Mouse (Mus musculus) lung, postnatal 0 days (tissue): ENCODE data around the gene Wdr66. TPM values are rescaled to one million over a fixed set of nuclear protein-coding genes. Genes with fewer than 3 reads are reported as not detected.

Source experiments
- ATAC-seq: fragments of 200-750 bp; cut with Nextera tagmentation; 2 replicates; pipeline ENCODE4 v1.8.0; 2017; ENCODE audit warnings: moderate library complexity
- DNase-seq: peaks from one replicate; pipeline ENCODE4 v3.0.0-alpha.2; 2016; ENCODE audit warnings: low spot score
- H3K27ac ChIP-seq: fragments of 300-500 bp; sonication (generic); 2 replicates; pipeline ENCODE4 v1.5.1; 2014; ENCODE audit warnings: antibody characterized with exemption, mild to moderate bottlenecking, low read length, mixed read lengths
- H3K27me3 ChIP-seq: fragments of 300-500 bp; sonication (generic); replicated peaks from 2 replicates; pipeline ENCODE4 v1.6.1; 2014; ENCODE audit warnings: low read length, mixed read lengths; ENCODE audit not compliant: insufficient read depth
- H3K36me3 ChIP-seq: fragments of 300-500 bp; sonication (generic); 2 replicates; pipeline ENCODE4 v1.6.1; 2014; ENCODE audit warnings: low read length, mixed read lengths; ENCODE audit not compliant: insufficient read depth
- H3K4me1 ChIP-seq: fragments of 300-500 bp; sonication (generic); 2 replicates; pipeline ENCODE4 v1.6.1; 2014; ENCODE audit warnings: antibody characterized with exemption, low read depth, low read length, mixed read lengths; ENCODE audit not compliant: insufficient read depth
- H3K4me2 ChIP-seq: fragments of 300-500 bp; sonication (generic); replicated peaks from 2 replicates; pipeline ENCODE4 v1.6.1; 2014; ENCODE audit warnings: low read depth, mild to moderate bottlenecking, low read length, moderate library complexity, mixed read lengths
- H3K4me3 ChIP-seq: fragments of 300-500 bp; sonication (generic); 2 replicates; pipeline ENCODE4 v1.5.1; 2014; ENCODE audit warnings: low read depth, low read length
- H3K9ac ChIP-seq: fragments of 300-500 bp; sonication (generic); replicated peaks from 2 replicates; pipeline ENCODE4 v1.6.1; 2014; ENCODE audit warnings: low read depth, mild to moderate bottlenecking
- H3K9me3 ChIP-seq: fragments of 300-500 bp; sonication (generic); 2 replicates; pipeline ENCODE4 v1.6.1; 2016; ENCODE audit warnings: low read length, mixed read lengths
- CTCF ChIP-seq: IDR thresholded peaks from 2 replicates; pipeline ENCODE4 v1.5.1; 2016; ENCODE audit warnings: antibody characterized with exemption, mild to moderate bottlenecking
- EP300 ChIP-seq: IDR thresholded peaks from 2 replicates; pipeline ENCODE4 v1.6.1; 2016; ENCODE audit warnings: antibody characterized with exemption, mild to moderate bottlenecking, control low read depth
- WGBS: fragments of 180-500 bp; shearing (Covaris S2); extraction: QIAGEN DNeasy Blood & Tissue Kit; methylation state at CpG from one replicate; pipeline ENCODE4 v1.1.7; 2014; 5-methylcytosine and 5-hydroxymethylcytosine counted together
- polyA plus RNA-seq: library from polyadenylated mRNA; unstranded; fragments of >200 nt; fragmentation: Nextera tagmentation; extraction: Ambion mirVana; gene quantifications from 2 replicates; pipeline ENCODE4 v1.2.1, GENCODE M21; 2015

The Wdr66 gene
- polyA plus RNA-seq, 1 experiment from 2014 or later = 1.9 TPM

DNA sequence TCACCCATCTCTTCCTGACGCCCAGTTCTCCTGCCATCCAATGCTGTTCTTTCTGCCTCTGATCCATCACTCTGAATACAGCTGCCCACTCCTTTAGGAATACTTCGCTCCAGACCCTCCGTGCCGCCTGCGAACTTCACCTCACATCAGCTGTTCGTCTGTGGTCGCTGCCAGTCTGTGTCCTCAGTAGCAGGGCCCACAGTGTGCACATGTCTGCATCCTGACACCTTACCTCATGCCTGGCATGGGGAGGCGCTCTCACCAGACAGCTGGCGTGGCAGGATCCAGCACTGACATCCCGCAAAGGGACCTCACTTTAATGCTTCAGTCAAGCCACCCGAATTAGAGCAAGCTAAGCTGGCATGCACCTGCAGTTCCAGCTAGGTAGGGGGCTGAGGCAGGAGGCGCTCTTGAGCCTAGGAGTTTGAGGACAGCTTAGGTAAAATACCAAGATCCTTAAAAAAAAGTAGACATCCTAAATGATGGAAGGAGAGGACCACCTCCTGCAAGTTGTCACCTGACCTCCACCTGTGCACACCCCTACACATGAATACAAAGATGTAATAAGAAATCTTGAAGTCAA, 44.4 kb downstream of the Wdr66 start:
- Histone ChIP-seq H3K4me1 (no peaks in the 10 kb centered on the region), H3K27me3 (no peaks in the 10 kb centered on the region), H3K27ac (no peak overlapping the region), H3K4me3 (no peak overlapping the region), H3K4me2 (no peak overlapping the region), H3K36me3 (no peaks in the 10 kb centered on the region), H3K9ac (no peak overlapping the region), H3K9me3 (no peaks in the 10 kb centered on the region)
- TF ChIP-seq EP300 (no peak), CTCF (peak; percentile 54)
- DNase-seq (no peak), ATAC-seq (no peak)
- WGBS = 64% methylated on average over 12 of the region's 12 CpGs

DNA sequence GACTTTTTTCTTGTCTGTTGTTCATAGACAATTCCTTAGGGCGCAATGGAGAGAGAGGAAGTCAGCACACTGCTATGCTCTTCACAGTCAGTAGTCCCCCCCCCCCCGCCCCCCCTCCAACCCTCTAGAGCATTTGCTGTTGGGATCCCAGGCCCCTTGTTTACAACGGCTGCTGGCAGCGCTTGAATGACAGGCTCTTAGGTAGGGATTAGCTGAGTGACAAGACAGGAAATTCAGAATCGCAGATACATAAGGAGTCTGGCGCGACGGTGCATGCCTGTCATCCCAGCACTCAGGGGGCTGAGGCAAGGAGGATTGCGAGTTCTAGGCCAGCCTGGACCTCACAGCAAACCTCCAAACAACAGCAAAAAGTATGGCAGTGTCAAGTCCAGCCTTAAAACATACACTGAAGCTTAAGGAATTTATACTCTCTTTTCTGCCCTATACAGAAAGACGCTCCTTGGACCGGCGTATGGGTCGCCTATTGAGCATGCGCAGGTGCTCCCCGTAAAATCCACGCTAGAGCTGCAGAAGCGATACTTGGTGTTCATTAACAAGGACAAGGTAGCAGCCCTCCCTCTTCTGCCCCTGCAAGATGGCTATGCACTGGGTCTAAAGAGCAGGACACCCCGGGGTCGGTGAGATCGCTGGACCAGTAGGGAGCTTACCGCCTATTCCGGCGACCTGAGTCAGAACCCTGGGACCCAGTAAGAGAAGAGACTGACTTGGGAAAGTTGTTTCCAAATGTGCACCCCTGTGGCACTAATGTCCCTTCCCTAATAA, 45.3 kb downstream of the Wdr66 start:
- Histone ChIP-seq H3K9me3 (no peaks in the 10 kb centered on the region), H3K4me2 (no peak overlapping the region), H3K27me3 (no peaks in the 10 kb centered on the region), H3K27ac (no peak overlapping the region), H3K36me3 (no peaks in the 10 kb centered on the region), H3K4me1 (no peaks in the 10 kb centered on the region), H3K9ac (no peak overlapping the region), H3K4me3 (no peak overlapping the region)
- WGBS = 56% methylated on average over 23 of the region's 23 CpGs
- DNase-seq (no peak), ATAC-seq (no peak)
- TF ChIP-seq CTCF (no peak), EP300 (no peak)

DNA sequence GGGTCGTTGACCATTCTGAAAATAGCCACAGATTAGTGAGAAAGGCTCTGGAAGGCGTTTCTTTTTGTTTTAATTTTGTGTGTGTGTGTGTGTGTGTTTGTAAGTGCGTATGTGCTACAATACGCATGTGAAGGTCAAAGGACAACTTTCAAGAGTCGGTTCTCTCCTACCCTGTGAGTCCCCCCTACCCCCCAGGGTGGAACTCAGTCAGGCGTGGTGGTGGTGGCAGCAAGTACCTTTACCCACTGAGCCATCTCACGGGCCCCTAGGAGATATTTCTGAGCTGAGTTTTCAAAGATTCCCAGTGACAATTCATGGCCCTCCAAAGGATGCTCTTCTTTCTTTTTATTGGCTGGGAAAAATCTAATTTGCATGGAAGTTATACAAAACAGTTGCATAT, 45.9 kb downstream of the Wdr66 start:
- H3K4me2 ChIP-seq = no peak overlapping the region
- H3K27me3 ChIP-seq = no peaks in the 10 kb centered on the region
- WGBS = 74% methylated on average over 7 of the region's 7 CpGs
- H3K4me3 ChIP-seq = no peak overlapping the region
- H3K36me3 ChIP-seq = no peaks in the 10 kb centered on the region
- TF ChIP-seq EP300 (no peak), CTCF (no peak)
- no peak overlapping the region for H3K9ac ChIP-seq
- no peaks in the 10 kb centered on the region for H3K9me3 ChIP-seq
- DNase-seq (no peak), ATAC-seq (no peak)
- no peak overlapping the region for H3K27ac ChIP-seq
- H3K4me1 ChIP-seq = no peaks in the 10 kb centered on the region

DNA sequence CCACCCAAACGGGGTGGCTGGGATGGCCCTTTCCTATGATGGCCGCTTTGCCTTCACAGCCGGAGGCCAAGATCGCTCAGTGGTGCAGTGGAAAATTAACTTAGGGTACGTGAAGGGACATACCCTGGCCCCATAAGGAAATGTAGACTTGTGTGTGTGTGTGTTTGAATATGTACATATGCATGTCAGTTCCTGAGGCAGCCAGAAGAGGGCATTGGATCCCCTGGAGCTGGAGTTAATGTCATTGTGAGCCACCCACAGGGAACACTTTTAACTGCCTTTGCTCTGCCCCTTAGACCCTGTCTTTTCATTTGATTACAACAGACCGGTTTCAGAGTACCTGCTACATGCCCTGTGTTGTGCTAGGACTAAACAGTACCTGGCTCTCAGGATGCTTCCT, 46.6 kb downstream of the Wdr66 start:
- peak; percentile 55 for TF ChIP-seq CTCF
- no peak for TF ChIP-seq EP300
- 93% methylated on average over 6 of the region's 6 CpGs for WGBS
- no peak for ATAC-seq
- H3K9ac ChIP-seq = no peak overlapping the region
- H3K27me3 ChIP-seq = no peaks in the 10 kb centered on the region
- H3K27ac ChIP-seq = no peak overlapping the region
- H3K4me1 ChIP-seq = no peaks in the 10 kb centered on the region
- DNase-seq = no peak
- H3K4me3 ChIP-seq = no peak overlapping the region
- H3K4me2 ChIP-seq = no peak overlapping the region
- no peaks in the 10 kb centered on the region for H3K36me3 ChIP-seq
- H3K9me3 ChIP-seq = no peaks in the 10 kb centered on the region

DNA sequence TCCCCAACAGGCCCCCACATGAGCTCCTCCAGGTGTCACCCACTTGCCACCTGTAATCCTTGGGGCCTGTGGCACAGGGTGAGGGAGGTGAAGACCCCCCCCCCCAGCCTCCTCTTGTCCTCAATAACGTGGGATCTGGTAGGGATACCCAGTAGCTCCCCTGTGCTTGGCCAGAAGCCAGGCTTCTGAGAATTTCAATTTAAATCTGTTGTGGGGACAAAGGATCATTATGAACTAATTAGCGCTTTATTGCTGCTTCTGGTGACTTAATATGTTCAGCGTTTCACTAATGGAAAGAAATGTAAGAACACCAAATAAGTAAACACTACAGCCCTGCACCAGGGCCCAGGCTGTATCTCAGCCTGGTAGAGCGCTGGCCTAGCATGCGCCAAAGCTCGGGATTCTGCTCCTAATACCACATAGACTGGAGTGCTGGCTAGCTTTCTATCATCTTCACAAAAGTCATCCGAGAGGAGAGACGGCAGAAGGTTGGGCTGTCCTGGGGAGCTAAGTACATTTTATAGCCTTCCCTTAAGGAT, 48.7 kb downstream of the Wdr66 start:
- Histone ChIP-seq H3K9ac (no peak overlapping the region), H3K4me1 (no peaks in the 10 kb centered on the region), H3K27me3 (no peaks in the 10 kb centered on the region), H3K36me3 (no peaks in the 10 kb centered on the region), H3K4me2 (no peak overlapping the region), H3K27ac (no peak overlapping the region), H3K9me3 (no peaks in the 10 kb centered on the region), H3K4me3 (no peak overlapping the region)
- TF ChIP-seq EP300 (no peak), CTCF (no peak)
- DNase-seq (no peak), ATAC-seq (no peak)
- 69% methylated on average over 8 of the region's 8 CpGs for WGBS

DNA sequence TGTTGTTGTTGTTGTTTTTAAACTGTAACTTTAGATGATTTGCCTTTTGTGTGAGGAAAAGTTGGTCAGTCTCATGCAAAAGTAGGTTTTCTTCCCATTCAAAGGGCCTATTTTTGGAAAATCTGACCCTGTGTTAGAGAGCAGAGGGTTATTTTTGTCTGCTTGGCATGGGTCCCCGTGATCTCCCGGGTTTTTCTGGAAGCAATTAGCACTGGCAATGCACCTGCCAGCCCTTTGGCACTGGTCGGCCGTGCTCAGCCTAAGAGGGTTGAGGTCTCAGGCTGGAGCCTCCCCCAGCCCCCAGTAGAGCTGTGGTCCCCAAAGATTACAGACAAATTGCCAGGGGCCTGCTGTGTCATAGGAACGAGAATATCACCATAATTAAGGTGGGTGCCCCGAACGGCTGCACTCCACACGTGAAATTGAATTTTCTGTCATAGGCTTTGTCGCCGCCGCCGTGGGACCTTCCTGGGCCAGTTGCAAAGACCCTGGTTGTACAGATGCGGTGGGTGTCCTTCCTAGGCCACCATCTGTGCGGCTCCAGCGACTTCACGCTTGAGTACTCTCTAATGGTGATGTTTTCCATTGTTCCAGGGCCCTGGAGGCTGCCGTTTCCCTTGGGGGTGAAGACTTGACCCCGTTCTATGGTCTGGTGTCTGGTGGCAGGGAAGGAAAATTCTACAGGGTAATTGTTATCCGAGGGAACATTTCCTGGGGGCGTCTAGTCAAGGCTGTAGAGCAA, 50.0 kb downstream of the Wdr66 start:
- no peaks in the 10 kb centered on the region for H3K9me3 ChIP-seq
- no peak overlapping the region for H3K27ac ChIP-seq
- TF ChIP-seq CTCF (no peak), EP300 (no peak)
- no peak overlapping the region for H3K4me3 ChIP-seq
- no peaks in the 10 kb centered on the region for H3K4me1 ChIP-seq
- no peaks in the 10 kb centered on the region for H3K27me3 ChIP-seq
- DNase-seq (no peak), ATAC-seq (no peak)
- H3K4me2 ChIP-seq = no peak overlapping the region
- H3K9ac ChIP-seq = no peak overlapping the region
- H3K36me3 ChIP-seq = no peaks in the 10 kb centered on the region
- 78% methylated on average over 20 of the region's 20 CpGs for WGBS
